Mouse (Mus musculus): ENCODE measurements around the gene Vmn2r5.
"Not testable (repeated sequence)": the region's sequence is repeated elsewhere in the genome, so short reads cannot be mapped to it uniquely, and the experiment has no call there.

Vmn2r5 gene

DNA sequence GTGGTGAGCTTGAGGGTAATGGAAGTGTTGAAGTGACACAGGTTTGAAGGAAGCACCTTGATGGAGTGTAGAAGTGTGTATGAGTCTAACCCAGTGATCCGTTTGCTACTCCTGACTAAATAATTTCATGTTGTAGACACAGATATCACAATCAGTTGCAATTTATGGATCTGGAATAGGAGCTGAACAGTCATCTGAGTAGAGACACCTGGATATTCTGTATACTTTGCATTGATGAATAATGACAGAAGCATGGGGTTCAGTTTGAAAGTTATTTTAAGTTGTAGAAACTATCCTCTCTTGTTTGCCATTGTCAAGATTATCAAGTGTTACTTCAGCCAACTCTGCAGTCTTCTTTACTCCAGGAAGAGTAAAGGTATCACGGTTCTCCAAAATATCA lies at the start of gene Vmn2r5:
Vmn2r5 (minus strand) TSS at position 101 of the 400 bp plus-strand sequence.
- not testable (repeated sequence) for DNase-seq

DNA sequence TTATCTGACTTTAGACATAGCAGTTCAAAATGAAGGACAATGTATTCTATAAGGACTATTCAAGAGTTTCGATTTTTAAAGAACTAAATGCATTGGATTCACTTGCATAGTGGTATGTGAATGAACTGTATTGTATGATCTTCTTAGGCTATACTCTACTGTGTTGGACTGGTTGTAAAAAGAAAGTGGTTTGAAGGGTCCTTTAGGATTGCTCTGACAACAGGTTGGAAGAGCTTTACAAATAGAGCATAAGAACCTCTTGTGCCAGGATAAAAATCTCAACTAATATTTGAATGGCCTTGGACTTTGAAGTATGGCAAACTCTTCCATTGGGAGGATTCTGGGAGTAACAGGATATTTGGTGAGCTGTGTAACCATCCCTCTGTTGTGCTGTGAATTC lies 13.9 kb upstream of the Vmn2r5 start:
- not testable (repeated sequence) for DNase-seq
